Mouse (Mus musculus) forebrain, embryonic 16.5 days (tissue): ENCODE measurements at regions not wholly inside any gene's neighbourhood (a gene's known extent, or its start where the extent isn't known, plus 50 kb on each side); places are given as distances from the start of the nearest gene placed in this dataset.
A peak's percentile ranks its signal among the peaks of the same experiment; 100 is the strongest.

Experiments used
- ATAC-seq: fragments of 200-750 bp; cut with Nextera tagmentation; 2 replicates; pipeline ENCODE4 v1.8.0; 2017; ENCODE audit warnings: mild to moderate bottlenecking, moderate library complexity
- H3K27ac ChIP-seq: fragments of 300-500 bp; sonication (generic); 2 replicates; pipeline ENCODE4 v1.5.1; 2014; ENCODE audit warnings: low read length, control low read depth
- H3K27me3 ChIP-seq: fragments of 300-500 bp; sonication (generic); replicated peaks from 2 replicates; pipeline ENCODE4 v1.6.1; 2014; ENCODE audit warnings: low read length; ENCODE audit not compliant: control insufficient read depth, insufficient read depth
- H3K36me3 ChIP-seq: fragments of 300-500 bp; sonication (generic); 2 replicates; pipeline ENCODE4 v1.6.1; 2014; ENCODE audit not compliant: control insufficient read depth, insufficient read depth
- H3K4me1 ChIP-seq: fragments of 300-500 bp; sonication (generic); replicated peaks from 2 replicates; pipeline ENCODE4 v1.6.1; 2014; ENCODE audit warnings: low read length; ENCODE audit not compliant: control insufficient read depth, insufficient read depth
- H3K4me2 ChIP-seq: fragments of 300-500 bp; sonication (generic); 2 replicates; pipeline ENCODE4 v1.6.1; 2014; ENCODE audit warnings: mild to moderate bottlenecking, low read length, control low read depth
- H3K4me3 ChIP-seq: fragments of 300-500 bp; sonication (generic); replicated peaks from 2 replicates; pipeline ENCODE4 v1.5.1; 2014; ENCODE audit warnings: mild to moderate bottlenecking, low read length, control low read depth
- H3K9ac ChIP-seq: fragments of 300-500 bp; sonication (generic); replicated peaks from 2 replicates; pipeline ENCODE4 v1.6.1; 2014; ENCODE audit warnings: low read depth, low read length, control low read depth
- H3K9me3 ChIP-seq: fragments of 300-500 bp; sonication (generic); 2 replicates; pipeline ENCODE4 v1.6.1; 2016; ENCODE audit warnings: low read length; ENCODE audit not compliant: control insufficient read depth
- WGBS: fragments of 180-500 bp; shearing (Covaris S2); extraction: QIAGEN DNeasy Blood & Tissue Kit; methylation state at CpG from one replicate; pipeline ENCODE4 v1.1.7; 2014; 5-methylcytosine and 5-hydroxymethylcytosine counted together

DNA sequence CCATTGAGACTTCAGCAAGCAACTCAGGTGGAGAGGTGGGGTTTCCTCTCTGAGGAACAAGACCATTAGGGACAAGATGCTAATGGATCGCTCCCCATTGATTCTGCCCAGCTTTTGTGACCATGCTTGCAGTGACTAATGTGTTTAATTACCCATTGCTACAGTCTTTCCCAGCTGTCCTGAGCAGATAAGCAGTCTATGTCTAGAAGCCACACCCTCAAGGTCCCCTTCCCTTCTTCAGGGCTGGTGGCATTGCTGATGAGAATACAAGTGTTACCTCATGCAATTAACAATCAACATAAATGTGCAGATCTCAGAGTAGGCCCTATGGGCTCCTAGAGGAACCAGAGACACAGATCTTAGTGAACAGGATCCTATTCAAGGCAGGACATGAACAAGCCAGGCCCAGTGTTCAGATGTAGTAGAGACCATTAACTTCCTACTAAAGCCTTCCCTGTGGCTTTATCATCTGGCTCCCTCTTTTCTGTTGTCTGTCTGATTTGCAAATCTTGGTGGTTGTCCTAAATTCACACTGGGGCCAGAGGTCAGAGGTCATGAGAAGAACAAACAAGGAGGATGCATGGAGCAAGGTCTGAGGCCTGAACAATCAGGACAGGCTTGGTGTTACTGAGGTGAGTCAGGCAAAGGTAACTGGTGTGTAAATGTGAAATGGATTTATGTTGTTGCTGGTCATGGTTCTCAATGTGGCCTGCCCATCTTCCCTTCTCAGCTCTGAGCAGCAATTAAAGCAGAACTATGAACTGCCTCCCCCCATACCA is 56.8 kb downstream of the Odc1 start:
- Histone ChIP-seq H3K9me3 (no peaks in the 10 kb centered on the region), H3K4me1 (no peaks in the 10 kb centered on the region), H3K27ac (no peak overlapping the region), H3K27me3 (no peaks in the 10 kb centered on the region), H3K4me2 (no peak overlapping the region), H3K4me3 (no peak overlapping the region), H3K9ac (no peak overlapping the region), H3K36me3 (no peaks in the 10 kb centered on the region)
- WGBS = 91% methylated on average over 1 of the region's 1 CpGs
- no peak for ATAC-seq

- no peaks in the 10 kb centered on the region for H3K27me3 ChIP-seq
- H3K4me2 ChIP-seq = no peak overlapping the region
- H3K9ac ChIP-seq = no peak overlapping the region
- no peak overlapping the region for H3K27ac ChIP-seq
- no peaks in the 10 kb centered on the region for H3K9me3 ChIP-seq
- 85% methylated on average over 2 of the region's 2 CpGs for WGBS
- H3K4me3 ChIP-seq = no peak overlapping the region
- no peak for ATAC-seq
- H3K4me1 ChIP-seq = no peaks in the 10 kb centered on the region
- H3K36me3 ChIP-seq = no peaks in the 10 kb centered on the region
Observed at GRCm38 (mm10) chr12:17603576-17603975, 59.0 kb downstream of the Odc1 start.

GRCm38 (mm10) chr12:17610384-17610783 is 65.8 kb downstream of the Odc1 start:
- WGBS = 93% methylated on average over 1 of the region's 1 CpGs
- Histone ChIP-seq H3K36me3 (no peaks in the 10 kb centered on the region), H3K9ac (no peak overlapping the region), H3K27me3 (no peaks in the 10 kb centered on the region), H3K27ac (no peak overlapping the region), H3K9me3 (no peaks in the 10 kb centered on the region), H3K4me3 (no peak overlapping the region), H3K4me2 (no peak overlapping the region), H3K4me1 (no peaks in the 10 kb centered on the region)
- no peak for ATAC-seq

DNA sequence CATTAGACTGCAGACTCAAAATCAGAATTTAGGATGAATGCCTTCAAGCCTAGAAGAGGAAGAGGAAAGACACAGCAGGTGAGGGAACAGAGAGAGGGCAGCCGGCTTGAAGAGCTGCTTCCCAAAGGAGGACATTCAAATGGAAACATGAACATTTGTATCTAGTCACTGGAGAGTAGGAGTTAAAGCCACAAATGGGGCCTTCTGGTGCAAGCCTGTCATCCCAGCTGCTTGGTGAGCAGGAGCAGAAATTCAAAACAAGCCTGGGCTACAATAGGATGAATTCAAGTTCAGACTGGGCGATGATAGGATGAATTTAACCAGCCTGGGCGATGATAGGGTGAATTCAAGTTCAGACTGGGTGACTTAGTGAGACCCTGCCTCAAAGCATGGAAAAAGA is 67.4 kb downstream of the Odc1 start:
- Histone ChIP-seq H3K4me1 (no peaks in the 10 kb centered on the region), H3K27ac (no peak overlapping the region), H3K27me3 (no peaks in the 10 kb centered on the region), H3K9me3 (no peaks in the 10 kb centered on the region), H3K4me3 (no peak overlapping the region), H3K9ac (no peak overlapping the region), H3K36me3 (no peaks in the 10 kb centered on the region), H3K4me2 (no peak overlapping the region)
- 89% methylated on average over 3 of the region's 3 CpGs for WGBS
- no peak for ATAC-seq

- Histone ChIP-seq H3K9ac (no peak overlapping the region), H3K36me3 (no peaks in the 10 kb centered on the region), H3K27ac (no peak overlapping the region), H3K4me2 (no peak overlapping the region), H3K27me3 (no peaks in the 10 kb centered on the region), H3K4me3 (no peak overlapping the region), H3K9me3 (no peaks in the 10 kb centered on the region), H3K4me1 (peaks cover 8% of the 10 kb centered on the region)
- ATAC-seq = no peak
- WGBS = 51% methylated on average over 2 of the region's 2 CpGs
Observed at GRCm38 (mm10) chr12:17618300-17618699, 72.4 kb upstream of the Hpcal1 start.

- H3K4me1 ChIP-seq = peaks cover 8% of the 10 kb centered on the region
- no peak for ATAC-seq
- H3K27ac ChIP-seq = no peak overlapping the region
- H3K4me3 ChIP-seq = no peak overlapping the region
- H3K4me2 ChIP-seq = no peak overlapping the region
- no peaks in the 10 kb centered on the region for H3K9me3 ChIP-seq
- WGBS = 67% methylated on average over 6 of the region's 6 CpGs
- no peak overlapping the region for H3K9ac ChIP-seq
- no peaks in the 10 kb centered on the region for H3K36me3 ChIP-seq
- 0 out of 2 replicates have a peak, but pooled peaks cover 2% of the 10 kb centered on the region for H3K27me3 ChIP-seq
Observed at GRCm38 (mm10) chr12:17620226-17620625, 70.4 kb upstream of the Hpcal1 start.

- peak; percentile 85 for ATAC-seq
- Histone ChIP-seq H3K36me3 (no peaks in the 10 kb centered on the region), H3K27me3 (0 out of 2 replicates have a peak, but pooled peaks cover 2% of the 10 kb centered on the region), H3K27ac (no peak overlapping the region), H3K4me1 (peaks cover 8% of the 10 kb centered on the region), H3K9ac (no peak overlapping the region), H3K4me3 (no peak overlapping the region), H3K9me3 (no peaks in the 10 kb centered on the region), H3K4me2 (no peak overlapping the region)
- 6% methylated on average over 6 of the region's 6 CpGs for WGBS
Observed at GRCm38 (mm10) chr12:17621487-17621888, 69.2 kb upstream of the Hpcal1 start.

DNA sequence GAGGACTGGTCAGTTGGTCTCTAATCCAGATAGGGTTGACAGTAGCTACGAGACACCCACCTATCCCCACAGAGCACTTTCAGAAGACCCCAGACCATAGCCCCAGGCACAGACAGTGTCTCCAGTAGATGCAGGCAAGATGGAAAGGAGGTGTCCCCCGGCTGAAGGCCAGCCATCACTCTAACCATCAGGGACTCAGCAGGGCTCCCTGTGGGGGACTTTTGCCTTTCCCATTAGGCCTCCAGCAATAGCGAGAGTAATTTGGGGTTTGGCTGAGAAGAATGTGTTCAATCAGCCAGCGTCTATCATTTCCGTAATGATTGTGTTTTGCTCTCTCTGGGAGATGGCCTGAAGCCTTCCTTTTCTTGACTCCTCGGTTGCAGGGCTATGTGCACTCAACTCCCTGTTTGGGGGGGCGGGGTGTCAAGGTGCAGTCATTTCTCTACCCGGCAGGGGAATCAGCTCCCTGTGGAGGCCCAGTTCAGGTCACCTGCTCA is 68.1 kb upstream of the Hpcal1 start:
- 15% methylated on average over 8 of the region's 8 CpGs for WGBS
- H3K36me3 ChIP-seq = no peaks in the 10 kb centered on the region
- no peak overlapping the region for H3K27ac ChIP-seq
- H3K9ac ChIP-seq = no peak overlapping the region
- no peak overlapping the region for H3K4me3 ChIP-seq
- no peaks in the 10 kb centered on the region for H3K9me3 ChIP-seq
- no peak for ATAC-seq
- H3K4me1 ChIP-seq = peaks cover 8% of the 10 kb centered on the region
- H3K4me2 ChIP-seq = no peak overlapping the region
- 0 out of 2 replicates have a peak, but pooled peaks cover 2% of the 10 kb centered on the region for H3K27me3 ChIP-seq

DNA sequence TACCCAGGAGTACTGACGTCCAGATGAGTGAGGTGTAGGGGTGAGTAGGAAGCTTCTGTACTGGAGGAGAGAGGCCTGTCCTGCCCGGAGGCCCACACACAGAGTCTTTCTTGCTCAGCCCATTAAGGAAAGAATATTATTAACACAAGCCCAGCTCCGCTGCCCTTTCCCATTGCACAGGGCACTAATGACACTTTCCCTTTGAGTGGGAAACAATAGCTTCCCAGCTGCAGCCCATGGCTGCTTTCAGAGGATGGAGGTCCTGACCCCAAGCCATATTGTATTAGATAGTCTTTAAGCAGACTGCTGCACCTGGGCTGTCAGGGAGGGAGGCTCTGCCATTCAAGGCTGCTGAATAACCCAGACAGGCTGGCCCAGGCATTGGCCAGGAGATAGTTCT is 64.6 kb upstream of the Hpcal1 start:
- Histone ChIP-seq H3K27me3 (0 out of 2 replicates have a peak, but pooled peaks cover 2% of the 10 kb centered on the region), H3K4me2 (no peak overlapping the region), H3K27ac (no peak overlapping the region), H3K4me1 (peaks cover 8% of the 10 kb centered on the region), H3K9ac (no peak overlapping the region), H3K4me3 (no peak overlapping the region), H3K9me3 (no peaks in the 10 kb centered on the region), H3K36me3 (no peaks in the 10 kb centered on the region)
- 5% methylated on average over 3 of the region's 3 CpGs for WGBS
- ATAC-seq = no peak
